Mouse (Mus musculus) hindbrain, embryonic 13.5 days (tissue): ENCODE measurements around the gene Sox6. TPM values are rescaled to one million over a fixed set of nuclear protein-coding genes. Genes with fewer than 3 reads are reported as not detected.
A peak's percentile ranks its signal among the peaks of the same experiment; 100 is the strongest.

ENCODE experiments used
- ATAC-seq: fragments of 200-750 bp; cut with Nextera tagmentation; 2 replicates; pipeline ENCODE4 v1.8.0; 2017; ENCODE audit warnings: moderate TSS enrichment; ENCODE audit not compliant: low FRiP score
- H3K27ac ChIP-seq: fragments of 300-500 bp; sonication (generic); 2 replicates; pipeline ENCODE4 v1.5.1; 2015; ENCODE audit warnings: inconsistent platforms, mild to moderate bottlenecking, moderate library complexity
- H3K27me3 ChIP-seq: fragments of 300-500 bp; sonication (generic); 2 replicates; pipeline ENCODE4 v1.6.1; 2015; ENCODE audit warnings: mild to moderate bottlenecking, inconsistent platforms
- H3K36me3 ChIP-seq: fragments of 300-500 bp; sonication (generic); 2 replicates; pipeline ENCODE4 v1.6.1; 2015; ENCODE audit warnings: mild to moderate bottlenecking, inconsistent platforms
- H3K4me1 ChIP-seq: fragments of 300-500 bp; sonication (generic); replicated peaks from 2 replicates; pipeline ENCODE4 v1.6.1; 2015; ENCODE audit warnings: inconsistent platforms
- H3K4me2 ChIP-seq: fragments of 300-500 bp; sonication (generic); 2 replicates; pipeline ENCODE4 v1.6.1; 2015; ENCODE audit warnings: inconsistent platforms, mild to moderate bottlenecking, moderate library complexity
- H3K4me3 ChIP-seq: fragments of 300-500 bp; sonication (generic); 2 replicates; pipeline ENCODE4 v1.5.1; 2015; ENCODE audit warnings: mild to moderate bottlenecking, inconsistent platforms
- H3K9ac ChIP-seq: fragments of 300-500 bp; sonication (generic); 2 replicates; pipeline ENCODE4 v1.6.1; 2015; ENCODE audit warnings: mild to moderate bottlenecking, inconsistent platforms
- H3K9me3 ChIP-seq: fragments of 300-500 bp; sonication (generic); 2 replicates; pipeline ENCODE4 v1.6.1; 2016; ENCODE audit warnings: inconsistent platforms
- WGBS: fragments of 180-500 bp; shearing (Covaris S2); methylation state at CpG from one replicate; pipeline ENCODE4 v1.1.7; 2015; 5-methylcytosine and 5-hydroxymethylcytosine counted together
- polyA plus RNA-seq: library from polyadenylated mRNA; unstranded; fragments of >200 nt; fragmentation: Nextera tagmentation; extraction: Ambion mirVana; gene quantifications from 2 replicates; pipeline ENCODE4 v1.2.1, GENCODE M21; 2015

Sox6 gene
- polyA plus RNA-seq, 1 experiment from 2014 or later, result 42.1 TPM

- H3K36me3 ChIP-seq, result no peaks in the 10 kb centered on the region
- H3K4me2 ChIP-seq, result no peak overlapping the region
- H3K4me3 ChIP-seq, result no peak overlapping the region
- no peaks in the 10 kb centered on the region for H3K9me3 ChIP-seq
- H3K4me1 ChIP-seq, result no peaks in the 10 kb centered on the region
- H3K27ac ChIP-seq, result no peak overlapping the region
- 83% methylated on average over 7 of the region's 7 CpGs for WGBS
- no peaks in the 10 kb centered on the region for H3K27me3 ChIP-seq
- ATAC-seq, result no peak
- H3K9ac ChIP-seq, result no peak overlapping the region
Measured at GRCm38 (mm10) chr7:115550197-115550804, 488.3 kb downstream of the Sox6 start.

- ATAC-seq, result no peak
- WGBS, result 87% methylated on average over 4 of the region's 4 CpGs
- no peaks in the 10 kb centered on the region for H3K4me1 ChIP-seq
- no peak overlapping the region for H3K4me3 ChIP-seq
- H3K27ac ChIP-seq, result no peak overlapping the region
- no peaks in the 10 kb centered on the region for H3K9me3 ChIP-seq
- H3K36me3 ChIP-seq, result no peaks in the 10 kb centered on the region
- H3K9ac ChIP-seq, result no peak overlapping the region
- H3K27me3 ChIP-seq, result no peaks in the 10 kb centered on the region
- no peak overlapping the region for H3K4me2 ChIP-seq
Measured at GRCm38 (mm10) chr7:115549670-115550069, 488.9 kb downstream of the Sox6 start.

GRCm38 (mm10) chr7:115545585-115546374 lies 492.8 kb downstream of the Sox6 start:
- no peaks in the 10 kb centered on the region for H3K9me3 ChIP-seq
- ATAC-seq, result no peak
- no peak overlapping the region for H3K27ac ChIP-seq
- no peak overlapping the region for H3K4me2 ChIP-seq
- 0 out of 2 replicates have a peak, but pooled peaks cover 3% of the 10 kb centered on the region for H3K27me3 ChIP-seq
- no peak overlapping the region for H3K9ac ChIP-seq
- peaks cover 8% of the 10 kb centered on the region for H3K4me1 ChIP-seq
- WGBS, result 89% methylated on average over 4 of the region's 4 CpGs
- no peak overlapping the region for H3K4me3 ChIP-seq
- no peaks in the 10 kb centered on the region for H3K36me3 ChIP-seq

GRCm38 (mm10) chr7:115543596-115543995 lies 495.0 kb downstream of the Sox6 start:
- Histone ChIP-seq H3K4me3 (no peak overlapping the region), H3K27ac (no peak overlapping the region), H3K27me3 (0 out of 2 replicates have a peak, but pooled peaks cover 3% of the 10 kb centered on the region), H3K9ac (no peak overlapping the region), H3K4me2 (no peak overlapping the region), H3K4me1 (peaks cover 8% of the 10 kb centered on the region), H3K36me3 (no peaks in the 10 kb centered on the region), H3K9me3 (no peaks in the 10 kb centered on the region)
- WGBS, result 62% methylated on average over 4 of the region's 4 CpGs
- no peak for ATAC-seq

GRCm38 (mm10) chr7:115540261-115540660 lies 498.3 kb downstream of the Sox6 start:
- Histone ChIP-seq H3K27ac (no peak overlapping the region), H3K4me2 (no peak overlapping the region), H3K27me3 (0 out of 2 replicates have a peak, but pooled peaks cover 3% of the 10 kb centered on the region), H3K9ac (no peak overlapping the region), H3K4me1 (peaks cover 17% of the 10 kb centered on the region), H3K4me3 (no peak overlapping the region), H3K36me3 (no peaks in the 10 kb centered on the region), H3K9me3 (no peaks in the 10 kb centered on the region)
- 61% methylated on average over 2 of the region's 2 CpGs for WGBS
- no peak for ATAC-seq

GRCm38 (mm10) chr7:115539003-115539402 lies 499.6 kb downstream of the Sox6 start:
- no peak for ATAC-seq

GRCm38 (mm10) chr7:115537636-115538035 lies 501.0 kb downstream of the Sox6 start:
- H3K27me3 ChIP-seq, result 0 out of 2 replicates have a peak, but pooled peaks cover 3% of the 10 kb centered on the region
- peaks cover 17% of the 10 kb centered on the region for H3K4me1 ChIP-seq
- H3K27ac ChIP-seq, result no peak overlapping the region
- no peaks in the 10 kb centered on the region for H3K9me3 ChIP-seq
- 61% methylated on average over 3 of the region's 3 CpGs for WGBS
- no peak overlapping the region for H3K4me3 ChIP-seq
- ATAC-seq, result no peak
- H3K36me3 ChIP-seq, result no peaks in the 10 kb centered on the region
- H3K4me2 ChIP-seq, result no peak overlapping the region
- no peak overlapping the region for H3K9ac ChIP-seq

More at GRCm38 (mm10) chr7:115539003-115539402, 499.6 kb downstream of the Sox6 start:
- Histone ChIP-seq H3K9me3 (no peaks in the 10 kb centered on the region), H3K4me2 (no peak overlapping the region), H3K4me3 (no peak overlapping the region), H3K9ac (no peak overlapping the region), H3K36me3 (no peaks in the 10 kb centered on the region), H3K27ac (no peak overlapping the region), H3K27me3 (0 out of 2 replicates have a peak, but pooled peaks cover 3% of the 10 kb centered on the region), H3K4me1 (peaks cover 17% of the 10 kb centered on the region)
- 81% methylated on average over 9 of the region's 9 CpGs for WGBS

GRCm38 (mm10) chr7:115536521-115536920 lies 502.1 kb downstream of the Sox6 start:
- no peak for ATAC-seq
- H3K4me2 ChIP-seq, result no peak overlapping the region
- no peak overlapping the region for H3K9ac ChIP-seq
- H3K27ac ChIP-seq, result no peak overlapping the region
- no peaks in the 10 kb centered on the region for H3K36me3 ChIP-seq
- H3K4me3 ChIP-seq, result no peak overlapping the region
- H3K9me3 ChIP-seq, result no peaks in the 10 kb centered on the region
- WGBS, result 89% methylated on average over 3 of the region's 3 CpGs
- H3K27me3 ChIP-seq, result 0 out of 2 replicates have a peak, but pooled peaks cover 3% of the 10 kb centered on the region
- H3K4me1 ChIP-seq, result 0 out of 2 replicates have a peak, but pooled peaks cover 9% of the 10 kb centered on the region

- no peak overlapping the region for H3K4me2 ChIP-seq
- no peak overlapping the region for H3K4me3 ChIP-seq
- no peaks in the 10 kb centered on the region for H3K36me3 ChIP-seq
- no peak for ATAC-seq
- no peak overlapping the region for H3K27ac ChIP-seq
- no peaks in the 10 kb centered on the region for H3K9me3 ChIP-seq
- WGBS, result 80% methylated on average over 1 of the region's 1 CpGs
- no peaks in the 10 kb centered on the region for H3K27me3 ChIP-seq
- no peaks in the 10 kb centered on the region for H3K4me1 ChIP-seq
- H3K9ac ChIP-seq, result no peak overlapping the region
Measured at GRCm38 (mm10) chr7:115531875-115532274, 506.7 kb downstream of the Sox6 start.

DNA sequence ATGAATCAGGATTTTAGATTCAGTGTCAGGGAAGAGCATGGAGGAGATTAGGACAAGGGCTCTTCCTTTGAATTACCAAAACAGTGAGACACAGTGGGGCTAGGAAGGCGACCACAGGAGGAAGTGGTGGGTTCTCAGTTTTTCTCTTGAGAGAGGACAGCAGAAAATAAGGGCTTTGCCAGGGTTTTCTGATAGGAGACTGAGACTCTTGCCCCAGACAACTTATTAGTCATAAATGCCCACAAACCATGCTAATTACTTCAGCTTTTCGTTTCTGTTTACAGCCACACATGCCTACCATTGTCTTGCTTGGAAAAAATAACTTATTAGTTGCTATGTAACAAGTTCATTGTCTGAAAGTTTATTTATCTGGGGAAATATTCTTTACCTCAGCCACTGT lies 507.4 kb downstream of the Sox6 start:
- no peaks in the 10 kb centered on the region for H3K9me3 ChIP-seq
- H3K9ac ChIP-seq, result no peak overlapping the region
- no peaks in the 10 kb centered on the region for H3K36me3 ChIP-seq
- no peaks in the 10 kb centered on the region for H3K27me3 ChIP-seq
- H3K4me2 ChIP-seq, result no peak overlapping the region
- H3K27ac ChIP-seq, result no peak overlapping the region
- H3K4me1 ChIP-seq, result no peaks in the 10 kb centered on the region; the same call in 1 of the 2 replicates
- no peak for ATAC-seq
- H3K4me3 ChIP-seq, result no peak overlapping the region
- WGBS, result 78% methylated on average over 2 of the region's 2 CpGs

DNA sequence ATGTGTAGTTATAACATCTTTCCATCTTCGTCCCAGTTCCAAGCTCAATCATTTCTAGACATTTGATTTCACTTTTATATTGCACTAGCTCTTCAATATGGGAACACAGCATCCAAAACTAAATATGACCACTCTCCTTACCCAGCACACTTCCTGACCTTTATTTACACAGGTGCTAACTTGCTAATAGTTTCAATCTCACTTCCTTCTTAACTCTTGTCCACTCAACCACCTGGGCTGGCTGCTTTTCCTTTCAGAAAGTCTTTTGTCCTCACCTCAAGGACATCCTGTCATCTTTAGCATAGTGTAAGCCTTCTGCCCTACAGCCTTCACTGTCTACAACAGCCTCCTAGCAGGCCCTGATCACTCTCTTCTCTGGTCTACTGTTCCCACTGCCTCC lies 520.9 kb downstream of the Sox6 start:
- 86% methylated on average over 1 of the region's 1 CpGs for WGBS
- no peak overlapping the region for H3K4me2 ChIP-seq
- H3K27me3 ChIP-seq, result no peaks in the 10 kb centered on the region
- H3K4me3 ChIP-seq, result no peak overlapping the region
- peaks cover 12% of the 10 kb centered on the region for H3K4me1 ChIP-seq
- ATAC-seq, result no peak
- no peak overlapping the region for H3K9ac ChIP-seq
- H3K27ac ChIP-seq, result no peak overlapping the region
- no peaks in the 10 kb centered on the region for H3K9me3 ChIP-seq
- H3K36me3 ChIP-seq, result no peaks in the 10 kb centered on the region

DNA sequence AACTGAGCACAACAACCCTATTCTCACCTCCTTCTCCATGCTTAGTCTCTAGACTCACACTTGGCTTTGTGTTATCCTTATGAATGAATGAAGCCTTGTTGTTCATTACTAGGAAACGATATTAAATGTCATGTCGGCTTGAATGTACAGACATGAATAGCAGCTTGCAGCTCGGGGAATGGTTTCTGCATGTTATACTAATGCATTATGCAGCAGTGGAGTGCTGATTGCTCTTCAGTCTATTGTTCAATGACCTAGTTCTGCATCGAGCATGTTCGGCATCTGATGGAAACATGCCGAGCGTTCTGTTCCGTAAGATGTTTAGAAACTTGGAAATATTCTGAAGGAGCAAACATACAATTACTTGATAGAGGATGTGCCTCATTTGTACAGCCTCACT lies 524.9 kb downstream of the Sox6 start:
- no peak for ATAC-seq
- Histone ChIP-seq H3K4me1 (peaks cover 24% of the 10 kb centered on the region), H3K9me3 (no peaks in the 10 kb centered on the region), H3K27ac (no peak overlapping the region), H3K4me2 (peak overlapping the region; percentile 3; the same call in 1 of the 2 replicates), H3K4me3 (no peak overlapping the region), H3K27me3 (0 out of 2 replicates have a peak, but pooled peaks cover 4% of the 10 kb centered on the region), H3K9ac (no peak overlapping the region), H3K36me3 (no peaks in the 10 kb centered on the region)
- 30% methylated on average over 8 of the region's 8 CpGs for WGBS
